Mouse (Mus musculus) stomach, postnatal 0 days (tissue): Measurements from ENCODE around the gene Pcnx2.

Experiments
- CTCF ChIP-seq: IDR thresholded peaks from 2 replicates; pipeline ENCODE4 v1.5.1; 2016; ENCODE audit warnings: antibody characterized with exemption, low read depth, mild to moderate bottlenecking, moderate library complexity
- EP300 ChIP-seq: optimal IDR thresholded peaks from 2 replicates; pipeline ENCODE3; 2016; ENCODE audit warnings: antibody characterized with exemption

DNA sequence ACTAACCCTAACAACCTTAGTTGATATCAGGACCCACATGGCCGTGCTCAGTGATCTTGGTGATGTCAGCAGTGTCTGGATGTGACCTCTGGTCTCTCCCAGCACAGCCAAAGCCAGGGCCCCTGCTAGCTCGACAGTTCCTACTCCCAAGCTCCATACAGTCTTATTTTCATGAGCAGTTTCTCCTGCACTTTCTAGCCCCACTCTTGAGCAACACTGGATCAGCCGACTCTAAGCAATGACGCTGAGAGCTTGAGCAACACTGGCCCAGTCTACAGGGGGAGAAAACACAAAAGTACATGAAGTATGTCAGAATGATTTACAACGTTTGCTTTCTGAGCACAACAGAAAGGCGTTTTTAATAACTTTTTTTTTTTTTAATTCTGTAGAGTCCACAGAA lies 121.3 kb downstream of the Pcnx2 start:
- TF ChIP-seq CTCF, result no peak
- TF ChIP-seq EP300, result no peak
